Mouse (Mus musculus): ENCODE measurements at regions not wholly inside any gene's neighbourhood (a gene's known extent, or its start where the extent isn't known, plus 50 kb on each side); places are given as distances from the start of the nearest gene placed in this dataset.

DNA sequence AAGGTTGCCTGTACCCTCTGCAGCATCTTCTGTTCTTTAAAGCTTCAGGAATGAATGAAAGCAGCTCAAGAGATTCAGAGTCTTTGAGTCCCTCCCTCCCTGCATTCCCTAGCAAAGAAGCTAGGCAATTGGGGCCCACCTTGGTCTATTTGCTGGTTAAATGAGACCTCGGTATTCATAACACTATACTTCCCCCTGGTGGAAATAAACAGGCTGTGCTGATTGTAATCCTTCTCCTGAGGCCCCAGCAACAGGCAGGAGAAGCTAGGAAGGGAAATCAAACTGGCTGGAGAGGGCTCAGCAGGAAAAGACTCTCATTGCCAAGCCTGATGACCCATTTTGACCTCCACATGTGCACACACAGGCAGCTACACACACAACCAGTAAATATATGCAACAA lies 137.1 kb downstream of the Sh3bp4 start:
- no peak overlapping the region for H3K4me3 ChIP-seq (ENCODE audit: low read depth, low read length)
- WGBS, result 5% methylated on average over 1 of the region's 1 CpGs
- peak; percentile 79 for DNase-seq (ENCODE audit: low spot score)

DNA sequence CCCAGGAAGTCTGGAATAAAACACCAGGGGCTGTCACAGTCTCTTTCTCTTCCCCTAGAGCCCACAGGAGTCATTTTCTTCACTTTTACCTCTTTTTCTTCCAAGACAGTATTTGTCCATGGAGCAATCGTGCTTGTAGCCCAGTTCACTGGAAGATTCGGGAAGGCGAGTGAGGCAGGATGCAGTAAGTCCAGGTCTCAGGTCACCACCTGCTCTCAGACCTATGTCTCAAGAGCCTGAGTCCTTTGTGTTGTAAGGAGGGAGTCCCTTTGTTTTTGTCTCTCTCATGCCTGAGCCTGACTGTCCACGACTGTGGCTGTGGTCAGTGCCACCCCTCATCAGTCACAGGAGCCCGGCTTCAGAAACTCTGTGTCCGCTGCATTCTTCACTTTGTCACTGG lies 140.9 kb downstream of the Sh3bp4 start:
- ATAC-seq (ENCODE audit: low read depth), result no peak
- Histone ChIP-seq H3K9ac (ENCODE audit: low read depth, low read length) (no peak overlapping the region), H3K27ac (replicated peaks; ENCODE audit: low read depth, low read length) (no peak overlapping the region), H3K9me3 (ENCODE audit: control insufficient read depth, low read length) (no peaks in the 10 kb centered on the region), H3K27me3 (replicated peaks; ENCODE audit: control insufficient read depth, insufficient read depth, low read length) (no peaks in the 10 kb centered on the region), H3K36me3 (ENCODE audit: control insufficient read depth, insufficient read depth, low read length) (no peaks in the 10 kb centered on the region), H3K4me2 (ENCODE audit: low read depth, low read length) (no peak overlapping the region), H3K4me1 (ENCODE audit: control insufficient read depth, insufficient read depth, low read length) (no peaks in the 10 kb centered on the region), H3K4me3 (ENCODE audit: low read depth, low read length) (no peak overlapping the region)
- WGBS, result 86% methylated on average over 6 of the region's 6 CpGs
- DNase-seq (ENCODE audit: low spot score), result no peak

More for the DNA sequence above, 137.1 kb downstream of the Sh3bp4 start:
- H3K9ac ChIP-seq (ENCODE audit: low read depth, low read length), result no peak overlapping the region
- no peak overlapping the region for H3K4me2 ChIP-seq (ENCODE audit: low read depth, low read length)
- no peaks in the 10 kb centered on the region for H3K4me1 ChIP-seq (ENCODE audit: control insufficient read depth, insufficient read depth, low read length)
- H3K27ac ChIP-seq (replicated peaks; ENCODE audit: low read depth, low read length), result no peak overlapping the region
- no peaks in the 10 kb centered on the region for H3K27me3 ChIP-seq (replicated peaks; ENCODE audit: control insufficient read depth, insufficient read depth, low read length)
- ATAC-seq (ENCODE audit: low read depth), result peak; percentile 44; the same call in 1 of the 2 replicates
- H3K36me3 ChIP-seq (ENCODE audit: control insufficient read depth, insufficient read depth, low read length), result no peaks in the 10 kb centered on the region
- no peaks in the 10 kb centered on the region for H3K9me3 ChIP-seq (ENCODE audit: control insufficient read depth, low read length)

DNA sequence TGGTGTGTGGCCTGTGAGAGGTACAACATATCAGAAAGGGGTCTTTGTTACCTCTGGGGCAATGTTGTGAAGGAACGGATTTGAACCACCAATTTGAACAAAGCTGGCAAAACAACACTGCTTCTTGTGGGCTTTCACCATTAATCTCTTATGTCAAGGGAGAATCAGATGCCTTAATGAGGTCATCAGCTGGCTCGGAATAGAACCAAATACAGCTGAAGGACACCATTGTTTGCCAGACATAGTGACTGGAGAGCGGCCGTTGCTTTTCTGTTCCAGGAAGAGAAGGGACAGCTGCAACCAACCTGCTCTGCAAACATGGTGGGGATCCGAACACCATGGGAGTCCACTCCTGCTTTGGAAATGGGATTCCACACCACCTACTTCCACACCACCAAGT lies 158.2 kb downstream of the Sh3bp4 start:
- no peak overlapping the region for H3K27ac ChIP-seq (replicated peaks; ENCODE audit: low read depth, low read length)
- 0 out of 2 replicates have a peak, but pooled peaks cover 5% of the 10 kb centered on the region for H3K9me3 ChIP-seq (ENCODE audit: control insufficient read depth, low read length)
- no peak overlapping the region for H3K4me3 ChIP-seq (ENCODE audit: low read depth, low read length)
- 61% methylated on average over 5 of the region's 5 CpGs for WGBS
- no peaks in the 10 kb centered on the region for H3K4me1 ChIP-seq (ENCODE audit: control insufficient read depth, insufficient read depth, low read length)
- ATAC-seq (ENCODE audit: low read depth) (no peak), DNase-seq (ENCODE audit: low spot score) (no peak)
- no peak overlapping the region for H3K9ac ChIP-seq (ENCODE audit: low read depth, low read length)
- H3K27me3 ChIP-seq (replicated peaks; ENCODE audit: control insufficient read depth, insufficient read depth, low read length), result no peaks in the 10 kb centered on the region
- H3K36me3 ChIP-seq (ENCODE audit: control insufficient read depth, insufficient read depth, low read length), result no peaks in the 10 kb centered on the region
- no peak overlapping the region for H3K4me2 ChIP-seq (ENCODE audit: low read depth, low read length)

DNA sequence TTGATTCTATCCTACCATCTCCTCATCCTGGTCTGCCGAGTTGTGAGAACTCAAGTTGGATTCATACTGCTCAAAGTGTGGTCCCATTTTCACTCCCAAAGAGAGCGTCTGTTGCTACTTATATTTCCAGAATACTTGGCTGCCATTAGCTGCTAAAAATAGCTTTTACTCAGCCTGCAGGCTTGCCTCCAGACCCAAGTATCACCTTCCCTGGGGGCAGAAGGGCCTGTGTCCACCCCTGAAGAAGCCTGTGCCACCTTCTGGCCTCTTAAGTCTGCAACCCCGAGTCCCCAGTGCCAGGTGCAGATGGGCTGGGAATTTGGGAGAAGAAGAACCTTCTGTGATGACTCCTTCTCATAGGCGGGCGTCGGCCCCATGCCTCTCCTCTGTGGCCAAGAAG lies 161.5 kb downstream of the Sh3bp4 start:
- no peaks in the 10 kb centered on the region for H3K27me3 ChIP-seq (replicated peaks; ENCODE audit: control insufficient read depth, insufficient read depth, low read length)
- H3K4me3 ChIP-seq (ENCODE audit: low read depth, low read length), result no peak overlapping the region
- H3K4me1 ChIP-seq (ENCODE audit: control insufficient read depth, insufficient read depth, low read length), result no peaks in the 10 kb centered on the region
- no peak overlapping the region for H3K4me2 ChIP-seq (ENCODE audit: low read depth, low read length)
- no peak overlapping the region for H3K27ac ChIP-seq (replicated peaks; ENCODE audit: low read depth, low read length)
- H3K9ac ChIP-seq (ENCODE audit: low read depth, low read length), result no peak overlapping the region
- no peak for DNase-seq (ENCODE audit: low spot score)
- no peaks in the 10 kb centered on the region for H3K9me3 ChIP-seq (ENCODE audit: control insufficient read depth, low read length)
- ATAC-seq (ENCODE audit: low read depth), result no peak
- no peaks in the 10 kb centered on the region for H3K36me3 ChIP-seq (ENCODE audit: control insufficient read depth, insufficient read depth, low read length)
- 75% methylated on average over 6 of the region's 6 CpGs for WGBS

DNA sequence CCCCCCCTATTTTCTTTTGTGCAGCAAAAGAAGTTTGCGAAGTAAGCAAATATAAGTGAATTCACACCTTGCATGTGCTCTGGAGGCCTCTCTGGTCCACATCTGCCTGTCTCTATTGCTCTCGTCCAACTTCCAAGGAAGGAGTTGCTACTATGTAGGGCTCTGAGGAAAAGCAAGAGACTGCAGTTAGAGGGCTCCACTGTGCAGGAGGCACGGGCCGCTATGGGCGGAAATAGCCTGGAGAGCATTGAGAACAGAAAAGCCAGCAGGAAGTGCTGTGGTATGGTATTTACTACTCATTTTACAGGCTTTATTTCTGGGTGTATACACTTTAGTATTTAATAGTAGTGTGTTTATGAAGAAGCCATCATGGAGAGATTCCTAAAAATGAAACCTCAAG lies 162.2 kb downstream of the Sh3bp4 start:
- Histone ChIP-seq H3K27me3 (replicated peaks; ENCODE audit: control insufficient read depth, insufficient read depth, low read length) (no peaks in the 10 kb centered on the region), H3K36me3 (ENCODE audit: control insufficient read depth, insufficient read depth, low read length) (no peaks in the 10 kb centered on the region), H3K4me1 (ENCODE audit: control insufficient read depth, insufficient read depth, low read length) (no peaks in the 10 kb centered on the region), H3K9ac (ENCODE audit: low read depth, low read length) (no peak overlapping the region), H3K9me3 (ENCODE audit: control insufficient read depth, low read length) (no peaks in the 10 kb centered on the region), H3K4me2 (ENCODE audit: low read depth, low read length) (no peak overlapping the region), H3K4me3 (ENCODE audit: low read depth, low read length) (no peak overlapping the region), H3K27ac (replicated peaks; ENCODE audit: low read depth, low read length) (no peak overlapping the region)
- DNase-seq (ENCODE audit: low spot score) (no peak), ATAC-seq (ENCODE audit: low read depth) (no peak)
- 61% methylated on average over 5 of the region's 5 CpGs for WGBS

DNA sequence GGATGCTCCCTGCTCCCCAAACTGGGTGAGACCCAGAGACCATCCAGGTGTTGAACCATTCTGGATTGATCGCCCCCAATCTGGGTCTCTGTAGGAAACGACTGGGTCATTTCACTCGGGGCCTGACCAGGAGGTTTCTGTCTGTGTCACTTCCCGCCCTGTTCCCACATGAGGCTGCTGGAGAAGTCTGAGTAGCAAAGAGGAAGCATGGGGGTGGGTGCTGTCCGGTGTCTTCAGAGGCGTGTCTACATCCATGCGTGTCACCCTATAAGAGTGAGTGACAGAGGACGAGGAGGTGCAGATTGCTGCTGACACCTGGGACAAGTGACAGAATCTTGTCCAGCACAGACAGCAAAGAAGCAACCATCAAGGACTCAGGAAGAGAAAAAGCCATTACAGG lies 164.7 kb downstream of the Sh3bp4 start:
- DNase-seq (ENCODE audit: low spot score) (no peak), ATAC-seq (ENCODE audit: low read depth) (no peak)
- Histone ChIP-seq H3K27me3 (replicated peaks; ENCODE audit: control insufficient read depth, insufficient read depth, low read length) (no peaks in the 10 kb centered on the region), H3K4me3 (ENCODE audit: low read depth, low read length) (no peak overlapping the region), H3K36me3 (ENCODE audit: control insufficient read depth, insufficient read depth, low read length) (no peaks in the 10 kb centered on the region), H3K4me2 (ENCODE audit: low read depth, low read length) (no peak overlapping the region), H3K9ac (ENCODE audit: low read depth, low read length) (no peak overlapping the region), H3K9me3 (ENCODE audit: control insufficient read depth, low read length) (no peaks in the 10 kb centered on the region), H3K27ac (replicated peaks; ENCODE audit: low read depth, low read length) (no peak overlapping the region), H3K4me1 (ENCODE audit: control insufficient read depth, insufficient read depth, low read length) (no peaks in the 10 kb centered on the region)
- 68% methylated on average over 8 of the region's 8 CpGs for WGBS

DNA sequence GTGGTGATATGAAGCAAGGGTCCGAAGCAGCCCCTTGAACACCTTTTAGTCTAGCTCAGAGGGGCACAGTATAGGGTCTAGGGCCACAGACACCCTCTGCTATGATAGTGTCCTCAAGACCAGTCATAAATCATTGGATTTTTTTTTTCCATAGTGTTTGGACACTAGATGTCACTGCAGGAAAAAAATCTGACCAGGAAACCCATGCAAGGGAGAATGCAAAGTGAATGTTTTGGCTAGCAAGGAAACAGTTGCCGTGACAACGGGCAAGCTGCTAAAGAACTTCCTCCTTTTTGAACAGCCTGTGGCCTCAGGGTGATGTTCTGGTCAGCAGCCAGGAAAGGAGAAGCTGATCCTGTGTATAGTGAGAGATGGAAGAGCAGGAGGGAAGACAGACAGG lies 165.1 kb downstream of the Sh3bp4 start:
- Histone ChIP-seq H3K27me3 (replicated peaks; ENCODE audit: control insufficient read depth, insufficient read depth, low read length) (no peaks in the 10 kb centered on the region), H3K4me3 (ENCODE audit: low read depth, low read length) (no peak overlapping the region), H3K36me3 (ENCODE audit: control insufficient read depth, insufficient read depth, low read length) (no peaks in the 10 kb centered on the region), H3K9me3 (ENCODE audit: control insufficient read depth, low read length) (no peaks in the 10 kb centered on the region), H3K4me1 (ENCODE audit: control insufficient read depth, insufficient read depth, low read length) (no peaks in the 10 kb centered on the region), H3K27ac (replicated peaks; ENCODE audit: low read depth, low read length) (no peak overlapping the region), H3K9ac (ENCODE audit: low read depth, low read length) (no peak overlapping the region), H3K4me2 (ENCODE audit: low read depth, low read length) (no peak overlapping the region)
- peak; percentile 90 for DNase-seq (ENCODE audit: low spot score)
- peak; percentile 75; the same call in 1 of the 2 replicates for ATAC-seq (ENCODE audit: low read depth)
- 27% methylated on average over 3 of the region's 3 CpGs for WGBS

DNA sequence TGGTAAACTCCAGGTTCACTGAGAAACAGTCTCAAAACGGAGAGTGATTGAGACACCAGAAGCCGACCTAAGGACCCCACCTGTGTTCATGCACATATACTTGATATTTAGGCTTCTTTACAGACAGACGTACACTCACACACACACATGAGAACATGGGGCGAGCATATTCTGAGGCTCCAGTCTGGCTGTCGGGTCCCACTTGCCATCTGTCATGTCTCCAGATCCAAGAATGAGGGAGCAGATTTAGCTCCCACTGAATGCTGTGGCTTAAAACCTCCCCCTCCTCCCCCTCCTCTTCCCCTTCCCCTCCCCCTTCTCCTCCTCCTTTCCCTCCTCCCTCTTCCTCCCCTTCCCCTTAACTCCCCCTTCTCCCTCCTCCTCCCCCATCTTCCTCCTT lies 167.5 kb downstream of the Sh3bp4 start:
- Histone ChIP-seq H3K4me2 (ENCODE audit: low read depth, low read length) (no peak overlapping the region), H3K9me3 (ENCODE audit: control insufficient read depth, low read length) (no peaks in the 10 kb centered on the region), H3K4me3 (ENCODE audit: low read depth, low read length) (no peak overlapping the region), H3K4me1 (ENCODE audit: control insufficient read depth, insufficient read depth, low read length) (no peaks in the 10 kb centered on the region), H3K9ac (ENCODE audit: low read depth, low read length) (no peak overlapping the region), H3K27ac (replicated peaks; ENCODE audit: low read depth, low read length) (no peak overlapping the region), H3K27me3 (replicated peaks; ENCODE audit: control insufficient read depth, insufficient read depth, low read length) (no peaks in the 10 kb centered on the region), H3K36me3 (ENCODE audit: control insufficient read depth, insufficient read depth, low read length) (no peaks in the 10 kb centered on the region)
- WGBS, result 74% methylated on average over 5 of the region's 5 CpGs
- DNase-seq (ENCODE audit: low spot score), result peak; percentile 8
- no peak for ATAC-seq (ENCODE audit: low read depth)

DNA sequence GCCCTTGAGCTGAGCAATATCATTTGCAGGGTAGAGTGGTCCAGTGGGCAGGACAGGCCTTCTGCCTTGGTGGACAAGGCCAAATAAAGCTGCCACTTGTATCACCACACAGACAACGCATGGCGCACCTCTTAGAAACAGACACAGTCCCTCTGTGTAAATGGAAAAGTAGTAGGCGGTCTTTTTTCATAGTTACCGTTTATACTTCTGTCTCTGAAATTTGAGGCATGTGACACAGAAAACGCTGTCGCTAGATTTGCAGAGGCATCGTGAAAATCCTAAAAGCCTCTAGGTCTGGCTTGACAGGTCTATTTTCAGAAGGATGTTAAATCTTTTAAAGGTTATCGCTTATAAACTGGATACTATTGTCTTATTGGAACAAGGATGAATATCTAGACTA lies 174.4 kb downstream of the Sh3bp4 start:
- Histone ChIP-seq H3K4me1 (ENCODE audit: control insufficient read depth, insufficient read depth, low read length) (peaks cover 4% of the 10 kb centered on the region; the same call in 1 of the 2 replicates), H3K36me3 (ENCODE audit: control insufficient read depth, insufficient read depth, low read length) (no peaks in the 10 kb centered on the region), H3K4me3 (ENCODE audit: low read depth, low read length) (no peak overlapping the region), H3K9me3 (ENCODE audit: control insufficient read depth, low read length) (peaks cover 9% of the 10 kb centered on the region; the same call in 1 of the 2 replicates), H3K27me3 (replicated peaks; ENCODE audit: control insufficient read depth, insufficient read depth, low read length) (no peaks in the 10 kb centered on the region), H3K4me2 (ENCODE audit: low read depth, low read length) (no peak overlapping the region), H3K9ac (ENCODE audit: low read depth, low read length) (no peak overlapping the region), H3K27ac (replicated peaks; ENCODE audit: low read depth, low read length) (no peak overlapping the region)
- ATAC-seq (ENCODE audit: low read depth) (no peak), DNase-seq (ENCODE audit: low spot score) (no peak)
- 71% methylated on average over 8 of the region's 8 CpGs for WGBS

All from embryonic facial prominence, embryonic 14.5 days (tissue).